Mouse (Mus musculus): ENCODE measurements around the gene Gm11037.
"Not testable (repeated sequence)": the region's sequence is repeated elsewhere in the genome, so short reads cannot be mapped to it uniquely, and the experiment has no call there.

Gm11037 gene
- long read RNA-seq, experiment 1, result 0 reads
- long read RNA-seq, experiment 2, result 0 reads

DNA sequence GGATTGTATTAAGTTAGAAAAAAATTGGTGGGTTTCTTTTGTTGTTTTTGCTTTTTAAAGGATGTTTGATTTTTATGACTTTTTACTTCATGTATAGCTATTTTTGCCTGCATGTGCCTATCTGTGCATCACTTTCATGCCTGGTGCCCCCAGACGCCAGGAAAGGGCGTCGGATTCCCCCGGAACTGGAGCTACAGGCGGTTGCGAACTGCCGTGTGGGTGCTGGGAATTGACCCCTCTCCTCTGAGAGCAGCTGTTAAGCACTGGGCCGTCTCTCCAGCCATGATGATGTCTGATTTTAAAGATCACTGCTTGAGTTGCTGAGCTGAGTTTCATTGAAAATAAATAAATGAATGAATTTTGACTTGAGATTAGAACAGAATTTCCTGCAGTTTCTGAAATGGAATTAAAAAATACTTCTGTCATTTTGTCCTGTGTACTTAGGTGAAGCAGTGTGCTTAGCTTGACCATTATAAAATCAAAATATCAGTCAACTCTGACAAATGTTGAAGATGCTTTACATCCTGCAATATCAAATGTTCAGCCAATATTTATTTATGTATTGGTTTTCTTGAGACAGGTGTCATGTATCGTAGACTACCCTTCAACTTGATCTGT, at the start of gene Gm11037:
Gene Gm11037 (plus strand): TSS at position 568 of the 618 bp plus-strand sequence.
- intact Hi-C loops (cut with DNase I), result no loop called here

DNA sequence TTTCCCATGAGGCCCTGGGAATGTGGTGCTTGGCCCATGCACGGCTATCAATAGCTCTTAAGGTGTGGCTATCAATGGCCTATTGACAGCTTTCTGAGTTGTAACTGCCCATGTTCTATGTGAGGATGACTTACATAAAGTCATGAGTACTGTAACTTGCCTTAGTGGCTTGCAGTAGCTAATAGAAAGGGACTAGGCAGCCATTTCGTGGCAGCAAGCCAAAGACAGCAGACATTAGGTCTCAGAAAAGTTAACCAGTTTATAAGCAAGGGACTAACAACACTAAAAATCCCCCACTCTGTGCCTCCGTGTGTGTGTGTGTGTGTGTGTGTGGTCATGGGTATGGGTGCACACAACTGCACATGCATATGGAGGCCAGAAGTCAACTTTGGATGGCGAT, 49.1 kb upstream of the Gm11037 start:
- intact Hi-C loops (cut with DNase I), result no loop called here

DNA sequence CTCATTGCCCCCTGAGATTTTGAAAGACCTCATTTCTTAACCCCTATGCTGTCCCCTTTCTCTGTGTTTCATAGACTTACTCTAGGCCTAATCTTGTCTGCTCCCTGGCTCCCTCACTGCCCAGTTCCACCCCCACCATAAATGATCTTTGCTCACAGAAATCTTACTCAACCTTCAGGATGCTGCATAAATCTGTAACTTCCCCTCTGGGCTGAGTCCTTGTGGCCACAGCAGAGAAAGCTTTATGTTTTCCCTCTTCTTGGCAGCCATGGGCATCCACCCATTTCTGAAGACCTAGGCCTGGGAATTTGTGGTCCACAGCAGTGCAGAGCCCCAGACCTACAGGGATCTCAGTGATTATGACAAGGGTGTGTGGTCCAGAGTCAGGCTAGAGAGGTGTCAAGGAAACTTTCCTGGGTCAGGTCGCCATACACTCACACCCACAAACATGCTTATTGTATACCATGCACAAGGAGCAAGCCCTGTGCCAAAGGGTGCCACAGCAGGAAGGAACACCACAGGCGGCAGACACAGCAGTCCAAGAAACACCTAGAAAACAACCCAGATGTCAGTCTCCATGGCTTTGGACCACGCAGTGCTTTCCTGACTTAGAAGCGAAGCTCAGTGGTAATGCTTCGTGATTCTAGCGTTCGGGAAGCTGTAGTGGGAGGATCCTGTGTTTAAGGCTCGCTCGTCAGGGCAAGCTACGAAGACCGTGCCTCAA, 46.5 kb upstream of the Gm11037 start, which contains the start of gene Siglec1:
Gene Siglec1 (minus strand): TSS at position 99 of the 724 bp plus-strand sequence.
- intact Hi-C loops (cut with DNase I), result no loop called here

DNA sequence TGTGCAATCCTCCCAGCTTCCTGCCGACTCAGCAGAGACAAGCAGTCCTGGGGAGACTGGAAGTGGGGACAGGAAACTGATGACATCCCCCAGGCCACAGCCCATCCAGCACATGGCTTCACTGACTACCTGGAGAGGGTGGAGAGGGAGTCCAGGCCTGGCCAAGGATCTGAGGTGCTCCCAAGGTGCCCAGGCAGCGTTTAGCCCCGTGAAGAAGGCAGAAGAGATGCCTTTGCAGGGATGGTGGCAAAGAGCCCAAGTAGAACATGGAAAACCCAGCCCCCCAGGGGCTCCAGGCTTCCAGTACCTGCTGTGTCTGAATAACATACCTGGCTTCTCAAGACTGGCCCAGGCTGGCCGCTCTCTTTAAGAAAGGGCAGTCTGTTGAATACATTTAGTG, 44.7 kb upstream of the Gm11037 start:
- intact Hi-C loops (cut with DNase I), result no loop called here

DNA sequence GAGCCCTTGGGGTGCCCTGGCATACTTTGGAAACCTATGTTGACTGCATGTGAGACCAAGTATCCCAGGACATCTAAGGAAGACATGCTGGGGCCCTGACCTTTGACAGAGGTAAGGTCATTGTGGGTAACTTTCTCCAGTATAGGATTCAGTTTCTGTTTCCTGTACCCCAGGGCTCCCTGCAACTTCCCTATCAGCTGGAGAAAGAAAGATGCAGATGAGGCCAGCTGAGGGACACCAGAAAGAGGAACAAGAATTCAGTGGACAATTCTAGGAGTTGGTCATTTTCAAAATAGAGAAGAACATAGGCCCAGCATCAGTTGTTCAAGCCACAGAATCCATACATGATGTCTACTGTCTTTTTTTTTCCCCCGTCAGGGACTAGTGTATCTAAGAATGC, 43.7 kb upstream of the Gm11037 start:
- intact Hi-C loops (cut with DNase I), result loop anchor here (10.0 kb wide), 1 partner anchor 425 kb away; no protein-coding TSS in a partner anchor

DNA sequence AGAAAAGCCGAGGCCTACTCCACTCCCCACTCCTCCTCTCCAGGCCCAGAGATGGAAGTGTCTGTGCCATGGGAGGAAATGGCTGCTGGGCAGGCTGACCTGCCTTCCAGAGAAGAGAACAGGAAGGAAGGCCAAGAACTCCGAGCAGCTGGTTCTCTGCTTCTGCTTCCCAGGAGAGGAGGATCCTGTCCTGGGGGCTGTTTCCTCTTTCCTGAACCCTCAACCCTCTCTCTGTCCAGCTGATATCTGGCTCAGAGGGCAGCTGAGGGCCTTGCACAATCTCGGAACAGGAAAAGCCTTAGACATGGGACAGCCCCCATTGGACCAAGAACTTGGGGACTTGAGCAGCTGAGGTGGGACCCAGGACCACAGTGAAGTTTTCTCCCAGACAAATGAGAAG, 42.4 kb upstream of the Gm11037 start:
- intact Hi-C loops (cut with DNase I), result loop anchor here (10.0 kb wide), 1 partner anchor 424 kb away; no protein-coding TSS in a partner anchor

DNA sequence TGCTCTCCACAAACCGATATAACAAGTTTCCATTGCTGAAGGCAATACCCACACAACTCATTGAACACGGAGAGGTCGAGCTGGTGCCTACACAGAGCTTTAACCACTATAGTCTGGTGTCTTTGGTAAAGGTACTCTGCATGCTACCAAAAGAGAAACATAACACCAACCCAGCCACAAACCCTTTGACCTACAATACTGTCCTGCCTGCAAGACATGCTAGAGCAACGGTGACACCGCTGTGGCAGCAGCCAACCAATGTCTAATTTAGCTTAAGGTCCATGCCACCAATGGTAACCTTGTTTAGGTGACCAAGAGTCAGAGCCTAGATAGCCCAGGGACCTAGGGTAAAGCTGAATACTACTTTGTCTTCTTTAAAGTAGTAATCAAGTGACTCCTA, 39.7 kb upstream of the Gm11037 start:
- intact Hi-C loops (cut with DNase I), result loop anchor here (10.0 kb wide), 1 partner anchor 421 kb away; no protein-coding TSS in a partner anchor

DNA sequence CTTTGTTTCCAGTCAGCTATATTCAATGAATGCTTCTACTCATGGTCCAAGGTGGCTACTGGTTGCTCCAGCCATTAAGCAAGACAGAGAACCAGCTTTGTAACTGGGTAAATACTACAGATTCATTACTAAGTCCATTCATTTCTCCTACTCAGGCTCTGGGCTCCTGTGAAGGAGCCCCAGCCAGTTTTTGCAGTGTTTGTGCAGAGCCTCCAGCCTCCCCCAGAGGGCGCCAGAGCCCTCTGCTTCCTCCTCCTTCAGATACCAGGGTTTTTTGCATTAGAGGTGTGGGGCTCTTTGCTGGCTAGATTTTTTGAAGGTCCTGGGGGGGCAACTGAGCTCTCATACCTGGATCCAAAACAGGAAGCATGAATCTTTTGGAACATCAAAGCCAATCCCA, 38.5 kb upstream of the Gm11037 start:
- intact Hi-C loops (cut with DNase I), result loop anchor here (1.0 to 10.0 kb wide), 5 partner anchors 47 to 420 kb away; partner anchors contain the start of gene 1700037H04Rik

DNA sequence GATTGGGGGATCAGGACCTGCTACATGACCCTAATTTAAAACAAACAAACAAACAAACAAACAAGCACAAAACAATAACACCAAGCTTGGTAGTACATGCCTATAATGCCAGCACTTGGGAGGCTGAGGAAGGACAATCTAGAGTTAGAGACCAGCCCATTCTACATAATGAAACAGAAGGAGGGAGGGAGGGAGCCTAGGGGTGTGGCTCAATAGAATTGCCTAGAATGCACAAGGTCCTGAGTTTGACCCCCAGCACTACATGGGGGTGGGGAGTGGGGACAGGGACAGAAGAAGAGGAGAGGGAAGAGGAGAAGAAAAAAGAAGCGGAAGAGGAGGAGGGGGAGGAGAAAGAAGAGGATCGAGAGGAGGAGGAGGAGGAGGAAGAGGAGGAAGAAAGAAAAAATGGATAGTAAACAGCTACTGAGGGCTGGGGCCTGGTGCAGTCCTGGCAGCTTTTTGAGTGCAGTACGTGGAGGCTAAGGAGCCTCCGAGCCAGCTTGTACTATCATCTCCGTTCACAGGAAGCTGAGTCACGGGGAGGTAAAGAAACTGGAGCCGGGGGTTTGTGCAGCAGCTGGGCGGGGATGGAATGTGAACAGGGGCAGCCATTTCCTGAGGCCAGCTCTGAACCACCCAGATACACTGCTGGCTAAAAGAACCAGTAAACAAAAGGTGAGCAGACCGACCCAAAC, 37.0 kb upstream of the Gm11037 start:
- intact Hi-C loops (cut with DNase I), result loop anchor here (5.0 to 10.0 kb wide), 4 partner anchors 46 to 419 kb away; no protein-coding TSS in a partner anchor

DNA sequence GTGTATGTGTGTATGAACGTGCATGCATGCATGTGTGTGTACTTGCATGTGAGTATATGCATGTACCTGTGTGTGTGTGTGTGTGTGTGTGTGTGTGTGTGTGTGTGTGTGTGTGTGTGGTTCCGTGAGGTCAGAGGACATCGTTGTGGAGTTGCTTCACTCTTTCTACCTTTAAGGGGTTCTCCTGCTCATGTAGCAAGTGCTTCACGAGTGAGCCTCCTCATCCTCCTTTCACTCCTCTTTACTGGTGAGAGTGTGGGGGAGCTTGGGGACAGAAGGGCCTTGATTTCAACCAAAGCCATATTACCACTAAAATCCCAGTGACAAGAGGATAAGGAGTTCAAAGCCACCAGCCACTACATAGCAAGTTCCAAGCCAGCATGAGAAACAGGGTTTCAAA, 36.2 kb upstream of the Gm11037 start:
- intact Hi-C loops (cut with DNase I), result loop anchor here (5.0 to 10.0 kb wide), 4 partner anchors 45 to 418 kb away; no protein-coding TSS in a partner anchor

DNA sequence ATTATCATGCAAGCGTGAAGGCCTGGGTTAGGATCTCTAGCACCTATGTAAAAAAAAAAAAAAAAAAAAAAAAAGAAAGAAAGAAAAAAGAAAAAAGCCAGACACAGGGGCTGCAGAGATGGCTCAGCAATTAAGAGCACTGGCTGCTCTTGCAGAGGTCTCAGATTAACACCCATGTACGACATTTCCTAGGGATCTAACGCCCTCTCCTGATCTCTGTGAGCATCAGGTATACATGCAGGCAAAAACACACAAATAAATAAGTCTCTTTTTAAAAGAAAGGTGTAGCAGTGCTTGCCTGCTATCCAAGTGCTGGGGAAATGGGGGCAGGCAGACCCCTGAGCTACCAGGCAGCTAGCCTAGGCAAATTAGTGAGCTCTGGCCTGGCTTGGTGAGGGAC, 31.8 kb upstream of the Gm11037 start:
- intact Hi-C loops (cut with DNase I), result no loop called here

DNA sequence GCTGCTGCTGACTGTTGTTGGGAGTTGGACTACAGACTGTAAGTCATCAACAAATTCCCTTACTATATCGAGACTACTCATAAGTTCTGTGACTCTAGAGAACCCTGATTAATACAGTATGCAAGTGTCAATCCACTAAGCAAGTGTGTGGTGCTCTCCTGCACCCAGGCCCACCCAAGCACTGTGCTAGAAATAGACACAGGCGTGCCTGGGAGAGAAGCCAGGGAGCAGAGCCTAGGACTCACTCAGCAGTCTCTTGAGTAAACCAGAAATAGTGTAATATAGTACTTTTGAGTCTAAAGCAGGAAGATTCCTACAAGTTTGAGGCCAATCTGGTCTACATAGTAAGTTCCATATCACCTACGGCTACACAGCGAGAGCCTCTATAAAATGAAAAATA, 29.3 kb upstream of the Gm11037 start:
- intact Hi-C loops (cut with DNase I), result no loop called here

DNA sequence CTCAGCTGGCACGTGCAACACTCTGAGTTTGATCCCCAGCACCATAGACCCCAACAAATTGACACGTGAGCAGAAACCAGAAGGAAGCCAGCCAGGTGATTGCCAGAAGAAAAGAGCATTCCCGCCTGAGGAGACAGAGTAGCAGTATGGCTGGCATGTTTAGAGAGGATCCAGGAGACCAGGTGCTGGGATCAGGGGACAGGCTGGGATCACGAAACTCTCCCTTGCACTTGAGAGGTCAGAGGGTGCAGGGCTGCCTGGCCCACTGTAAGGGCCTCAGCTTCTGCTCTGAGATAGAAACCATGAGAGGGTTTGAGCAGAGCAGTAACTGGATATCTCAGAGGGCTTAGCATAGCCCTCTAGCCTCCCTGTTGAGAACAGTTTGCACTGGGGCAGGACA, 28.2 kb upstream of the Gm11037 start:
- intact Hi-C loops (cut with DNase I), result not testable (repeated sequence)

DNA sequence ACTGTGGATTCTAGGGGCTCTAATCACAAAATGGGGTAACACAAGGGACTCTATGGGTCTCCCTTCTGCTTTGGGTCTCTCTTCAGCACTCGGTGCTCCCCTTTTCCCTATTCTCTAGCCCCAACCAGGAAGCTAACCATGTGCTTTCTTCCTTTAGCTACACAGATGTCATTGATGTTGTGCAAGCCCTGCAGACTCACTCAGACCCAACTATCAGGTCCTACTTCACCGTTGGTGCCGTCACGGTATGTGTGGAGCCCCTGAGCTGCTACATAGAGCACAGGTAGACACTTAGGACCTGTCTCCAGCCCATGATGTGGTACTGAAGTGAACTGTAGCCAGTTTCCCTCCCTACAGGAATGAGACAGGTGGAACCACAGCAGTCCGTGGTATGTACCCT, 27.3 kb upstream of the Gm11037 start:
- intact Hi-C loops (cut with DNase I), result no loop called here

DNA sequence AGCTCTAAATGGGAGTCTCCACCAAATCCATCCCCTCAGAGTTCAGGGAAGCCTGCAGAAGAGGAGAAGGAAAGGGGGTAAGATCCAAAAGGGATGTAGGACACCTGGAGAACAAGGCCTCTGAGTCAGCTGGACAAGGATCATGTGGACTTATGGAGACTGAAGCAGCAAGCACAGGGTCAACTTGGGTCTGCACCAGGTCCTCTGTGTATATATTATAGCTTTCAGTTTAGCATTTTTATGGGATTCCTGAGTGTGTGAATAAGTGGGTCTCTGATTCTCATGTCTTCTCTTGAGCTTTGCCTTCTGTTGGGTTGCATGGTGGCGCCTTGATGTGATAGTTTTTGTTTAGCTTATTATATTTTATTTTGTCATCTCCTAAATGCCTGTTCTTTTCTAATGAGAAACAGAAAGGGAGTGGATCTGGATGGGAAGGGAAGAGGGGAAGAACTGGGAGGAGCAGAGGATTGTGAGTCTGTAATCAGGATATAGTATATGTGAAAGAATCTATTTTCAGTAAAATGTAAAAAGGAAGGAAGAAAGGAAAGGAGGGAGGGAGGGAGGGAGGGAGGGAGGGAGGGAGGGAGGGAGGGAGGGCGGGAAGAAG, 14.2 kb upstream of the Gm11037 start:
- intact Hi-C loops (cut with DNase I), result no loop called here

DNA sequence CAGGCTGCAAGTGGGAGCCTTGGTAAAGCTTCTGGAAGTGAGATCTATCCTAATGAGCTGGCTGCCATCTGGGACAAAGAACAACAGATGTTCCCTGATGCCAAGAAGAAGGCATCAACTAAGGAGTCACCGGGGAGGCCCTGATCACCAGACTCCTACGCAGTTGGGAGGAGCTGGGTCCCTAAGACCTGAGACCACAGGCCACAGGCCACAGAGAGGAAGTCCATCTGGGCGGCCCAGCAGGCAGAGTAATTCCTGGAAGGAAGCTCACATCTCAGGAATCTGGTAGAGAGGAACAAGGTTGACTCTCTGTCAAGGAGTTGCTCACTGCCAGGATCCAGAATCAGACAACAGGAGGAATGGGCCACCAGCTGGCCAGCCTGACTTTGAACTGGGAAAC, 9.1 kb upstream of the Gm11037 start:
- intact Hi-C loops (cut with DNase I), result no loop called here

DNA sequence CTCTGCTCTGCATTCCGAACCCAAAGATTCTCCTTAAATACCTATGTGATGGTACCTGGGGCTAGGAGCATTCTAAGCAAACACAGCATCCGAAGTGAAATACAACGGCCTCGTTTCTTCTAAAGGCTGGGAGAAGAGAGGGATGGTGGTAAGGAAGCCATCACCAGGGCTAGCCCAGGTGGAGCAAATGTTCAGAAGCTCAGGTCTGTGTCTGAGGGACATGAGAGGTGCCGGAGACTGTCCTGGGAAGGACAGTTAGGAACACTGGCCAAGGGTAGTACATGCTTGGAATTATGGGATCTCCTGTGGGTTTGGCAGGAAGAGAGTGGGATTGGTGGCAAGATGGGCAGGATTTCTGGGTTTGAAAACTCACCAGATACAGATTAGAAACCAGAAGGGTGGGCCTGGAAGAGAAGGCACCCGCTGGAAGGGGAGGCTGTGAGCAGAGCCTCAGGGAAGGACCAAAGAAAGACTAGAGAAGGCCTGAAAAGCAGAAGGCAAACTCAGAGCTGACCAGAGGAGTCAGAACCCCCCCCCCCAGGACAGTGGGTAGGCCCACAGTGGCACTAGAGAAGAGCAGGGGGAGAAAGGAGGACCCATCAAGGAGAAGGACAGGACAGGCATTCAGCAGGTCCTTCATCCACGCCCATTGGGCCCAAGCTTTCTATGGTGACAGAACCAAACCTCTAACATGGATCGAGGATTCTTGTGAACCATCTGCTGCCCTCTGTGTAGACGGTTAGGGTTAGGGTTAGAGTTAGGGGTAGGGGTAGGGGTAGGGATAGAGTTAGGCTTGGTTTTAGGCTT, 7.9 kb upstream of the Gm11037 start:
- intact Hi-C loops (cut with DNase I), result no loop called here

DNA sequence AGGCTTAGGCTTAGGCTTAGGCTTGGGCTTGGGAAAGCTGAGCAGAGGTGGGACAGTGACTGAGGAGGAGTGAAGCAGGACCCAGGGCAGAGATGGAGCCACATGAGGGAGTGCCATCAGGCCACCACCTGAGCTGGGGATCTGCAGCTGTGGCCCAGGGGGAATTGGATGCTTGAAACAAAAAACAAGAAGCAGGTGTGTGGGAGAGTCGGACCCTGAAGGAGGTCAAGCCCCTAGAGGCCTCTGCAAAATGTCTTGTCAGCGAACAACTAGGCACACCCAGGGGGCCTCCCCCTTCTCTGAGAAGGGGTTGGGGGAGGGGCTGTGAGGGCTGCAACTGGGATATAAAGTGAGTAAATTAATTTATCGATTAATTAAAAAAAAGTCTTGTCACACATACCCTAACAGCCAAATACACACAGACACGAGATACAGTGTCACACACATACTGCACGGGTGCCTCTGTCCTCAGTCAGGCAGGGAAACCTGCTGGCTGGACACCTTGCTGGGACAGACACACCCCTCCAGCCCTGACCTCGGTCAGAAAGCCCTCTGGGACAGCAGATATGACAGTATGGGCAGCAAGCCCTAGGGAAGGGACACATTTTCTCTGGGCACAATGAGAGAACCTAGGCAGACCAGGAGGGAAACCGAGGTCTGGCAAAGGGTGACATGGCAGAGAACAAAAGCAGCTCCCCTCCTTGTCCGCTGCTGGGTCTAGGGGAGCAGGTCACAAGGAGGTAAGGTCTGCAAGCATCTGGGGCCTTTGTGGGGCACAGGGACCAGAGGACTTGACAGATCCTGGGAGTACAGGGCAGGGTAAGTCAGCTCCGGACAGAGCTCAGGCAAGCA, 7.1 kb upstream of the Gm11037 start:
- intact Hi-C loops (cut with DNase I), result no loop called here

DNA sequence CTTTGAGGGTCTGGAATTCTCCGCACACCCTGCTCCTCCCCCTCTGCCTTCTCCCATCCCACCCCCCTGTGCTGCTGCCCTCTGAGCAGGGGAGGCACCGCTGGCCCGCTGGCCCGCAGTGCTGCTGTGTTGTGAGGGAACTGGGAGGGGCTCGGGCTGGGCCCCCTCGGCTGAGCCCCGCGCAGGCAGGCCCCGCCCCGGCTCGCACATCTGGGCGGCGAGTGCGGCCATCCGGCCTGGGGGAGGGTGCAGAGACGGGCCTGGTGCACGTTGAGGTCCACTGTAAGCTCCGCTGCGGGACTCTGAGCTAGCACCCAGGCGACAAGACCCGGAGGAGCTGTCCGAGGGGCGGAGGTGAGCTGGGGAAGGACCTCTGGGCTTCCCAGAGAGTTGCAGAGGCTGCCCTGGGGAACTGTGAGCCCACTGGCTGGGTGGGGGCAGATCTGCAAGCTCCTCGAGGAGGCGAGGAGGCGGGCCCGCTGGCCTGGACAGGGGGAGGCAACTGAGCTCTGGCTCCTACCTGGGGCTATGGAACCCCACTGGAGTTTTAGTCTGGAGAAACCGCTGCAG, 6.1 kb upstream of the Gm11037 start, which contains the start of gene Hspa12b:
Gene Hspa12b (plus strand): TSS at position 120 of the 570 bp plus-strand sequence.
- intact Hi-C loops (cut with DNase I), result no loop called here

All from adrenal gland (tissue).